Mouse (Mus musculus): ENCODE data around the gene Oxct1.

Oxct1 gene

GRCm38 (mm10) chr15:4026231-4026773, at the start of gene Oxct1:
Gene Oxct1, plus strand, starts transcription at chr15:4026383.
- DNase-seq (ENCODE audit: low spot score), result peak; percentile 89

GRCm38 (mm10) chr15:3978279-3978678, 47.9 kb upstream of the Oxct1 start:
- no peak for DNase-seq (ENCODE audit: low spot score)

- peak; percentile 83 for DNase-seq (ENCODE audit: low spot score)
These were observed 46.9 kb upstream of the Oxct1 start, which contains the start of gene Fbxo4 for GRCm38 (mm10) chr15:3979061-3979848. Gene Fbxo4, minus strand, starts transcription at chr15:3979573.

- no peak for DNase-seq (ENCODE audit: low spot score)
These were observed 46.3 kb upstream of the Oxct1 start for GRCm38 (mm10) chr15:3979871-3980270.

DNA sequence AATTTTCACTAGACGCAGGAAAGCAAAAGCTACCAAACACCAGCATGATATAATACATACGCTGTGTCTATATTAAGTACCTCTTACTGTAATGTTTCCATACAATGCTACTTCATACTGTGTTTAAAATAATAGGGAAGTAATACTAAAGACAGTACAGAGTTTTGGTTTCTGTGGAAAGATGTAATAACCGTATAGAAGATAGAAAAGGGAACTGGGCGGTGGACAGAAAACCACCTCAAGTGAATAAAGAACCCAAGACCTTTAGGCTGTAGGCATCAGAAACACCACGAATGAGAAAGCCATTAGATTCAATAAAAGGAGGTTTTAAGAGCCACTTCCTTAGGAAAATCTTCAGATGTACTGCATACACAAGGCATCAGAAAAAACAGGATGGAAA, 43.5 kb upstream of the Oxct1 start:
- DNase-seq (ENCODE audit: low spot score), result no peak

GRCm38 (mm10) chr15:3984876-3985275, 41.3 kb upstream of the Oxct1 start:
- no peak for DNase-seq (ENCODE audit: low spot score)

DNA sequence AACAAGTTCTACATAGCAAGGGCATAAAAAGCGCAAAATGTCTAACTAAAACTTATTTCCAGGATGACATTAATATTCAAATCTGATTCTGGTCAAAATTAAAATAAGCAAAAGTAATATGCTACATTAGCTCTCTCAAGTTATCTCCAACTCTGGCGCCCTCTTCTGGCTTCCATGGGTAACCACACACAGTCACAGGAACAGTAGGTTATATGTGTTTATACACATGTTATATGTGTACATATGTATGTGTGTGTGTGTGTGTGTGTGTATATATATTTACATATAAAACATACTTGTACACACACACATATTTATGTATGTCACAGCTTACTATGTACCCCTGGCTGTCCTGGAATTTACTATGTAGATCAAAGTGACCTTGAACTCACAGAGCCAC, 38.2 kb upstream of the Oxct1 start:
- DNase-seq (ENCODE audit: low spot score), result no peak

- DNase-seq (ENCODE audit: low spot score), result no peak
These were observed 31.2 kb upstream of the Oxct1 start for GRCm38 (mm10) chr15:3994852-3995447.

- peak; percentile 99 for DNase-seq (ENCODE audit: low spot score)
These were observed 30.5 kb upstream of the Oxct1 start, which contains the start of gene AW549877 for GRCm38 (mm10) chr15:3995448-3996266. Gene AW549877, minus strand, starts transcription at chr15:3995744.

- no peak for DNase-seq (ENCODE audit: low spot score)
These were observed 29.7 kb upstream of the Oxct1 start for GRCm38 (mm10) chr15:3996267-3997010.

DNA sequence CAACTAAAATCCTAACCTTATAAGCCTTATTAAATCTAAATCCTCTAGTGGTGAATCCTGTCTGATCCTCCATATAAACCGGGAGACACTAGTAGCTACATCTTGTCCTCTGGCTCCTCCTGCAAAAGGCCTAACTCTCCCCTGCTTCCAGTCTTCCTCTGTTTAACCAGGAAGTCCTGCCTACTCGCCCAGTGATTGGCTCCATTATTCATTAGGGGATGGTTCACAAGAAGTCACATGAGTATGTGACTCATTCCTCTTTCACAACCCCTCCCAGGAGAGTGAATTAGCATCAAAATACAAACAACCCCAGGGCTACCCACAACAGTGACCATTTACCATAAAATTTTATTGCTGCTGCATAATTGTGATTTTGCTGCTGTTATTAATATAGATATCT, 27.0 kb upstream of the Oxct1 start:
- no peak for DNase-seq (ENCODE audit: low spot score)

- no peak for DNase-seq (ENCODE audit: low spot score)
These were observed 25.6 kb upstream of the Oxct1 start for GRCm38 (mm10) chr15:4000536-4000935.

GRCm38 (mm10) chr15:4013873-4014272, 12.3 kb upstream of the Oxct1 start:
- no peak for DNase-seq (ENCODE audit: low spot score)

DNA sequence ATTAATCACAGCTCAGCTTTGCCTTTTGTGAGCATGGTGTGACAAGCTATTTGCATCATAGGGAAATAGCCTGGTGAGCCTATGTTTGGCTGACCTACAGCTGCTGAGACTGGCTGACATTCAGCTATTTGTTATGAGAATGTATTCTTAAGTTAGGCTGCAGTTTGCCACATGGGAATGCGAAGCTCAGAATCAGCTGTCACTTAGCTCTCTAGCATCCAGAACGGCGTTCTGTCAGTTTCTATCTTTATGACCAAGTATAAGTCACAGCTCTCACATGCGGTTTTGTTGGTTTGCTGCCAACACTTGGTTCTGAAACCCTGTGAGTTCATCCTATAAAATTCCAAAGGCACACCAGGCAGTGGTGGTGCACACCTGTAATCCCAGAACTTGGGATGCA, 5.5 kb upstream of the Oxct1 start:
- DNase-seq (ENCODE audit: low spot score), result no peak

DNA sequence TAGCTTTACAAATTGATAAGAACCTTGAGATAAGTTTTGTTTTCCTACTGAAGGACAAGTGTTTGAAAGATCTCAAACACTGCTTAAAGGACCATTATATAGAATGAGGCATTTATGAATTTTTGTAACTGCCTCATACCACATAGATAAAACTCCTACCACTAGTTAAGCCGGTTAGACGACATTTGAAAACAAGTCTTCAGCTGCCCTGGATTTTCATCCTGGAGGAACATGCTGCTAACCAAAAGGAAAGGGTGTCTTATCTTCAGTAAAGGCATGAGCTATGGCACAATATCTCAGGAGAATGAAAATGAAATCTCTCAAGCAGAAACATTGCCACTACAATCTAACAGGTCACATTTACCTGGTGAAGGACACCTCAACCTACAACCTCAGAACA, 2.4 kb upstream of the Oxct1 start:
- DNase-seq (ENCODE audit: low spot score), result no peak

DNA sequence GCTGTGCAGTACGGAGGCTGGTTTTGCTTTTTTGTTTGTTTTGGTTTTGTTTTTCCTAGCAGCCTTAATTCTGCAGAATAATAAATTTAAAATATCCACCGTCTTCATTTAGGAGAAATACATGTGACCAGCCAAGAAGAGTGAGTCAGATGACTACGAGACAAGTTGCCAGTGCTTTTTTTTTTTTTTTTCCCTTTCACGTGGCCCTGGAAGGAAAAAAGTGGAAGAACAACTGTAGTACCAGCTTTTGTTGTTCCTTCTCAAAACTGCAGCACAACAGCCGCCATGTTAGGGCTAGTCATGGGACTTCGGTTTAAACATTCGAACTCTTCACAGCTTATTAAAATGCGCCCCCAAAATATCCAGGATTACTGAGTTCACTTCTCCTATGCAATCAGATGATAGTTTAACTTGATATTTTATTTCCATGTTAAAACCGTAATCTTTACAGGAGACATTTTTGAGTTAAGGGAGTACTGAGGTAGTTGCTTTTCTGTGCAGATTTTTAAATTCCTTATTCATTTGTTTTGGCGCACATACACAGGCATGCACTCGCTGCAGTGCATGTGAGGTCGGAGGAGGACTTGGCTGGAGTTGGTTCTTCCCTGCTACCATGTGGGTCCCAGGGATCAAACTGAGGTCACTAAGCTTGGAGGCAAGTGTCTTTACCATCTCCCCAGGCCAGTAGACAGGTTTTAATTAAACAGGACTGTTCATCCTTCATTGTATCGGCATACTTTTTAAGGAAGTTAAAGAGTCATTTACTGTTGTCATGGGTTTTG, 1.3 kb upstream of the Oxct1 start:
- DNase-seq (ENCODE audit: low spot score), result no peak

- DNase-seq (ENCODE audit: low spot score), result no peak
These were observed 677 bp upstream of the Oxct1 start for GRCm38 (mm10) chr15:4025508-4025904.

GRCm38 (mm10) chr15:4026831-4027584, 825 bp downstream of the Oxct1 start:
- DNase-seq (ENCODE audit: low spot score), result peak; percentile 85

DNA sequence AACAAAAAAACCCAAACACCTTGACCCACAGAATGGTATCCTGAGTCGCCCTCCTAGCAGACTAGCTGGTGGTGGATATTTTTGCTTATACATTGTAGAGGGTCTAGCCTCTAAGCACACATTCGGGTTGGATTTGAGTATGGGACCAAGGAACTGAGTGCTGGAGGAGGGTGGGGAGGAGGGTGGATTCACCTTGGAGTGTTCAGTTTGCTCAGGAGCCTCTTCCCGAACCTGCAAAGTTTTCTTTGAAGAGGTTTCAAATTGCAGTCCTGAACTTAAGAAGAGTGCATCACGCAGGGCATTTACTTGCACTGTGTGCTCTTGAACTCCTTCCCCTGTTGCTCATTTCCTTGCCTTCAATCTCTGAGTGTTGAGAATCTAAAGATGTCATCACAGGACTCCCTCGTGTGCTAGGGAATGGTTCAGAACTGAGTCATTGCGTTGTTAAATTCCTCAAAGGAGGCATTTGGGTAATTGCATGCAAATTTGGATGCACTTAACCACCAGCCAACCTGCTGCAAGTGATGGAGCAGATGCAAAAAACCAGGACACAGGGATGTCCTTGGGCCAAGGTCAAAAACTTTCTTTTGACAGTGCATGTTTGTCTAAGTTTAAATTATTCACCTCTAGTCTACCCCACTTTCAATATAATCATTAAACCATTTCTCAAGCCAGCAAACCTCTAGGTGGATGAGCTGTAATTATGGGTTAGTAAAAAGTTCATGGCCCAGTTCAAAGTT, 1.7 kb downstream of the Oxct1 start:
- no peak for DNase-seq (ENCODE audit: low spot score)

DNA sequence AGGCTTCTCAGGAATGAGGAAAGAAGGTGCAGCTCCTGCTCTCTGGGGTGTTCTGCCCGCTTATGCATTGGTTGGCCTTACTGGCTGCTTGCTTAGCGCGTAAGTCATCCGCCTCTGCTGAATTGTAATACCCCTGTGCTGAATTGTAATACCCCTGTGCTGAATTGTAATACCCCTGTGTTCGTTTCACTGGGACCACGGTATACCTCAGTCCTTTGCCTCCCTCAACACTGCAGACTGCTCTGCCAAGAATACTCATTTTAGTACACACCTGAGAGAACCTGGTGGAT, 2.2 kb downstream of the Oxct1 start:
- no peak for DNase-seq (ENCODE audit: low spot score)

All from ovary, adult 18-20 months (tissue).